Mouse (Mus musculus) spleen, adult 18-20 months (tissue): ENCODE results near the gene Usp32.

ENCODE experiments used
- DNase-seq, 2 experiments: peaks; one replicate each; pipeline ENCODE4 v3.0.0; 2022; ENCODE audit warnings: mixed read lengths in 2 of 2

Usp32 gene

GRCm38 (mm10) chr11:85123267-85123992 is 16.5 kb downstream of the Usp32 start:
- no peak for DNase-seq

GRCm38 (mm10) chr11:85122073-85122472 is 17.9 kb downstream of the Usp32 start:
- DNase-seq: no peak

GRCm38 (mm10) chr11:85117160-85117559 is 22.8 kb downstream of the Usp32 start:
- no peak for DNase-seq

GRCm38 (mm10) chr11:85116084-85116844 is 23.7 kb downstream of the Usp32 start:
- no peak for DNase-seq

- DNase-seq: no peak
These were observed 30.0 kb downstream of the Usp32 start for GRCm38 (mm10) chr11:85109957-85110356.

- no peak for DNase-seq
These were observed 32.7 kb downstream of the Usp32 start for GRCm38 (mm10) chr11:85107217-85107616.

GRCm38 (mm10) chr11:85105836-85106235 is 34.1 kb downstream of the Usp32 start:
- DNase-seq: no peak

GRCm38 (mm10) chr11:85103763-85104162 is 36.2 kb downstream of the Usp32 start:
- DNase-seq: no peak

- no peak for DNase-seq
These were observed 44.8 kb downstream of the Usp32 start for GRCm38 (mm10) chr11:85095116-85095515.

GRCm38 (mm10) chr11:85086253-85086652 is 53.7 kb downstream of the Usp32 start:
- DNase-seq: no peak

GRCm38 (mm10) chr11:85067871-85068270 is 72.1 kb downstream of the Usp32 start:
- DNase-seq: no peak

- DNase-seq: no peak
These were observed 81.4 kb downstream of the Usp32 start for GRCm38 (mm10) chr11:85058562-85058961.

- DNase-seq: no peak
These were observed 82.4 kb downstream of the Usp32 start for GRCm38 (mm10) chr11:85057544-85057943.

GRCm38 (mm10) chr11:85056901-85057300 is 83.1 kb downstream of the Usp32 start:
- DNase-seq: no peak

GRCm38 (mm10) chr11:85055561-85055960 is 84.4 kb downstream of the Usp32 start:
- no peak for DNase-seq

- DNase-seq: no peak
These were observed 100.7 kb downstream of the Usp32 start for GRCm38 (mm10) chr11:85039256-85039655.

GRCm38 (mm10) chr11:85013121-85013520 is 126.8 kb downstream of the Usp32 start:
- DNase-seq: no peak

GRCm38 (mm10) chr11:85003566-85003965 is 136.4 kb downstream of the Usp32 start:
- DNase-seq: no peak

- no peak for DNase-seq
These were observed 144.7 kb downstream of the Usp32 start for GRCm38 (mm10) chr11:84995241-84995640.

GRCm38 (mm10) chr11:84992996-84993395 is 147.0 kb downstream of the Usp32 start:
- no peak for DNase-seq

GRCm38 (mm10) chr11:84988341-84988919 is 151.5 kb downstream of the Usp32 start:
- DNase-seq: no peak

GRCm38 (mm10) chr11:84985421-84985820 is 154.5 kb downstream of the Usp32 start:
- DNase-seq: no peak

- no peak for DNase-seq
These were observed 159.3 kb downstream of the Usp32 start for GRCm38 (mm10) chr11:84980697-84981096.

GRCm38 (mm10) chr11:84979351-84979750 is 160.6 kb downstream of the Usp32 start:
- DNase-seq: no peak
